10 mouse cellular contexts compared by ENCODE assay signal in the genomic region with DNA sequence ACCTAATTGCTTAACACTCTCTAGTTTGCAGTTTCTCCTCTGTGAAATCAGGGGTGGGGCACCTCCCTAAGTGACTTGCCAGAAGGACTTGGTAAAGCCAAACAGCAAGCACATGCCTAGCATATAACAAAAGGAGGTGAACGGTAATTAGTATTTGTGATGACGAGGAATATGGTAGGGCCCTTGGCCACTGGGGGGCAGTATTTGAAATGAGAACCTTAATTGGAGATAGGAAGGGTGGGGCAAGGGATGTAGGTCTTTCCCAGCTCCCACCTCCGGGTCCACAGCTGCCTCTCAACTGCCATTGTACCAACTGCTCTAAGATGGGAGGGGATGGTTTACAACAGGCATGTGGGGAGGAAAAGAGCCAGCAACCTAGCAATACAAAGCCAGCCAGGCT. TPM values are rescaled to one million over a fixed set of nuclear protein-coding genes. Genes with fewer than 3 reads are reported as not detected.
DNase-seq lines count a peak whose midpoint lies in the region; ATAC-seq and TF ChIP-seq lines count a peak whose summit lies in the region.
"Had no signal": no experiment of that assay in that cellular context is flagged by ENCODE, and none has a peak within 500 bp of the region (broad histone marks: within the 10 kb centered on the region; RNA-seq: fewer than 3 reads in every experiment).

No protein-coding gene starts in this region.

- no peaks in the 10 kb centered on the region for H3K27me3 ChIP-seq in E14TG2a.4 (ENCODE audit: insufficient read depth, low read length)
- no peaks in the 10 kb centered on the region for H3K27me3 ChIP-seq in lung, postnatal 0 days (replicated peaks; ENCODE audit: insufficient read depth, low read length)
- no peaks in the 10 kb centered on the region for H3K27me3 ChIP-seq in splenic B cell, adult 2 months (ENCODE audit: control insufficient read depth, insufficient read depth, low read length, poor library complexity, severe bottlenecking)

- no peak for DNase-seq in gastrocnemius, adult 2 months
- DNase-seq in gastrocnemius, adult 8-10 months (ENCODE audit: low spot score in 2 of 2): no peak
- peak; percentile 66 for DNase-seq in kidney, postnatal 10 days
- DNase-seq in lung, postnatal 0 days (ENCODE audit: low spot score): peak; percentile 65
- DNase-seq in splenic B cell, adult 2 months (ENCODE audit: low read depth, low spot score): peak; percentile 17

- WGBS in lung, postnatal 0 days: 33% methylated on average over 3 of the region's 3 CpGs

- H3K36me3 ChIP-seq in E14TG2a.4 (ENCODE audit: insufficient read depth, low read length): no peaks in the 10 kb centered on the region
- H3K36me3 ChIP-seq in lung, postnatal 0 days (ENCODE audit: insufficient read depth, low read length): no peaks in the 10 kb centered on the region
- H3K36me3 ChIP-seq in splenic B cell, adult 2 months (ENCODE audit: control insufficient read depth, insufficient read depth, low read length, poor library complexity, severe bottlenecking): no peaks in the 10 kb centered on the region
- H3K36me3 ChIP-seq: limb, embryonic 12.5 days had no signal

- H3K4me2 ChIP-seq in lung, postnatal 0 days (replicated peaks; ENCODE audit: low read depth, low read length): no peak overlapping the region
- H3K4me2 ChIP-seq: limb, embryonic 12.5 days had no signal

- intact Hi-C loops in gastrocnemius, adult 2 months (cut with DNase I): loop anchor here (2.0 kb wide), 1 partner anchor 71 kb away; no protein-coding TSS in a partner anchor

- peak; percentile 63 for TF ChIP-seq CTCF in gastrocnemius, adult 2 months (IDR thresholded peaks at IDR 0.05)
- peak; percentile 66 for TF ChIP-seq CTCF in E14TG2a.4 (conservative IDR thresholded peaks at IDR 0.05; ENCODE audit: low read length)
- peak; percentile 74 for TF ChIP-seq CTCF in lung, postnatal 0 days (IDR thresholded peaks at IDR 0.05)

- peaks cover 56% of the 10 kb centered on the region for H3K4me1 ChIP-seq in E14TG2a.4 (replicated peaks; ENCODE audit: low read depth, low read length)
- H3K4me1 ChIP-seq in lung, postnatal 0 days (ENCODE audit: insufficient read depth, low read depth, low read length): no peaks in the 10 kb centered on the region
- H3K4me1 ChIP-seq: limb, embryonic 12.5 days had no signal

- H3K27ac ChIP-seq in gastrocnemius, adult 2 months: no peak overlapping the region
- no peak overlapping the region for H3K27ac ChIP-seq in lung, postnatal 0 days (ENCODE audit: low read length)
- H3K27ac ChIP-seq: limb, embryonic 12.5 days had no signal

- ATAC-seq in cerebellum, adult (ENCODE audit: insufficient number of reproducible peaks, low FRiP score, low TSS enrichment): 0 out of 2 replicates have a peak, but pooled peaks have one; percentile 31
- peak; percentile 37; the same call in 1 of the 2 replicates for ATAC-seq in granulocyte monocyte progenitor cell, adult 5-6 weeks (replicated peaks; ENCODE audit: poor library complexity, severe bottlenecking)
- ATAC-seq in lung, postnatal 0 days: no peak; the same call in none of the 2 replicates

- no peak for TF ChIP-seq EP300 in lung, postnatal 0 days (IDR thresholded peaks at IDR 0.05)

- no peaks in the 10 kb centered on the region for H3K9me3 ChIP-seq in E14TG2a.4 (ENCODE audit: low read length)
- no peaks in the 10 kb centered on the region for H3K9me3 ChIP-seq in lung, postnatal 0 days (ENCODE audit: low read length)
- H3K9me3 ChIP-seq: limb, embryonic 12.5 days had no signal

- no peak overlapping the region for H3K9ac ChIP-seq in lung, postnatal 0 days (replicated peaks; ENCODE audit: low read depth)
- H3K9ac ChIP-seq: limb, embryonic 12.5 days had no signal

- H3K4me3 ChIP-seq in gastrocnemius, adult 2 months: no peak overlapping the region
- H3K4me3 ChIP-seq in E14TG2a.4 (replicated peaks; ENCODE audit: low read length): no peak overlapping the region
- H3K4me3 ChIP-seq in lung, postnatal 0 days (ENCODE audit: low read depth, low read length): no peak overlapping the region
- H3K4me3 ChIP-seq: limb, embryonic 12.5 days had no signal

RNA-seq across cellular contexts. Expression of a gene that starts 2.5 kb away (rescaled TPM):
- under 1 TPM in 1 of 2 experiments, not detected in 1; 0.05 TPM for total RNA-seq in gastrocnemius, adult 2 months (2021)
- total RNA-seq in gastrocnemius, adult 8-10 months (2022): under 1 TPM in 3 of 4 experiments, not detected in 1; 0.12 to 0.16 (median 0.15) TPM
- not detected in 2 replicates for total RNA-seq in granulocyte monocyte progenitor cell, adult 5-6 weeks (2014; fragmentation: Nextera tagmentation)
- not detected in 2 replicates for total RNA-seq in granulocyte monocyte progenitor cell, adult 5-6 weeks (2017)
- polyA plus RNA-seq in lung, postnatal 0 days (2015; fragmentation: Nextera tagmentation; extraction: Ambion mirVana): 1.8 and 1.9 TPM in 2 replicates
- polyA plus RNA-seq: testis, adult 2 months had no signal

RNA-seq across cellular contexts. Expression of a gene that starts 42.2 kb away (rescaled TPM):
- total RNA-seq in gastrocnemius, adult 2 months (2021): not detected
- total RNA-seq in gastrocnemius, adult 8-10 months (2022): not detected
- total RNA-seq in granulocyte monocyte progenitor cell, adult 5-6 weeks (2014; fragmentation: Nextera tagmentation): not detected in 2 replicates
- not detected in 2 replicates for total RNA-seq in granulocyte monocyte progenitor cell, adult 5-6 weeks (2017)
- polyA plus RNA-seq in lung, postnatal 0 days (2015; fragmentation: Nextera tagmentation; extraction: Ambion mirVana): not detected in 2 replicates
- polyA plus RNA-seq: limb, embryonic 12.5 days; testis, adult 2 months had no signal

Comparison
In these comparisons a context has a peak if more than half of its experiments do, and no peak if none do; other contexts are left out.
1. DNase-seq: peak in kidney, postnatal 10 days (single experiment), lung, postnatal 0 days (single experiment) and splenic B cell, adult 2 months (single experiment); none in gastrocnemius, adult 2 months (single experiment) and gastrocnemius, adult 8-10 months (0 of 2).
2. Peak in every context shown above with its lines, with median percentiles within 50 percentile points of each other: CTCF ChIP-seq.